Comparison of ENCODE assay signal across 20 mouse cellular contexts in genomic region chr1:63951663-63952062, GRCm38 (mm10).
DNase-seq lines count a peak whose midpoint lies in the region; ATAC-seq lines count a peak whose summit lies in the region.
"Had no signal": no experiment of that assay in that cellular context is flagged by ENCODE, and none has a peak within 500 bp of the region (broad histone marks: within the 10 kb centered on the region; RNA-seq: fewer than 3 reads in every experiment).

No protein-coding gene starts in this region.

- H3K9ac ChIP-seq in heart, embryonic 12.5 days: no peak overlapping the region
- H3K9ac ChIP-seq in kidney, embryonic 15.5 days: no peak overlapping the region
- no peak overlapping the region for H3K9ac ChIP-seq in kidney, embryonic 16.5 days (replicated peaks; ENCODE audit: low read length)
- no peak overlapping the region for H3K9ac ChIP-seq in midbrain, embryonic 16.5 days (ENCODE audit: low read depth, low read length)
- no peak overlapping the region for H3K9ac ChIP-seq in midbrain, embryonic 15.5 days
- H3K9ac ChIP-seq: embryonic facial prominence, embryonic 13.5 days; forebrain, embryonic 12.5 days; hindbrain, embryonic 13.5 days had no signal

- no peaks in the 10 kb centered on the region for H3K36me3 ChIP-seq in heart, embryonic 12.5 days
- H3K36me3 ChIP-seq in kidney, embryonic 15.5 days: no peaks in the 10 kb centered on the region
- H3K36me3 ChIP-seq in kidney, embryonic 16.5 days (ENCODE audit: insufficient read depth, low read length): no peaks in the 10 kb centered on the region
- H3K36me3 ChIP-seq in midbrain, embryonic 16.5 days (ENCODE audit: control insufficient read depth, insufficient read depth, low read length): no peaks in the 10 kb centered on the region
- H3K36me3 ChIP-seq in midbrain, embryonic 15.5 days (replicated peaks): no peaks in the 10 kb centered on the region
- H3K36me3 ChIP-seq: embryonic facial prominence, embryonic 13.5 days; forebrain, embryonic 12.5 days; hindbrain, embryonic 13.5 days had no signal

- H3K4me2 ChIP-seq in heart, embryonic 12.5 days: no peak overlapping the region
- H3K4me2 ChIP-seq in kidney, embryonic 15.5 days: no peak overlapping the region
- H3K4me2 ChIP-seq in kidney, embryonic 16.5 days (replicated peaks; ENCODE audit: low read depth, low read length): no peak overlapping the region
- H3K4me2 ChIP-seq in midbrain, embryonic 16.5 days (ENCODE audit: low read length): no peak overlapping the region
- no peak overlapping the region for H3K4me2 ChIP-seq in midbrain, embryonic 15.5 days
- H3K4me2 ChIP-seq: embryonic facial prominence, embryonic 13.5 days; forebrain, embryonic 12.5 days; heart, embryonic 11.5 days; hindbrain, embryonic 13.5 days had no signal

- ATAC-seq in heart, embryonic 12.5 days (ENCODE audit: insufficient number of reproducible peaks, low FRiP score): no peak
- ATAC-seq in kidney, embryonic 15.5 days (replicated peaks; ENCODE audit: low FRiP score): no peak
- no peak for ATAC-seq in kidney, embryonic 16.5 days (ENCODE audit: low FRiP score, low TSS enrichment)
- ATAC-seq in midbrain, embryonic 16.5 days: no peak
- no peak for ATAC-seq in midbrain, embryonic 15.5 days (replicated peaks)
- ATAC-seq: forebrain, embryonic 16.5 days had no signal

- 0 out of 2 replicates have a peak, but pooled peaks cover 7% of the 10 kb centered on the region for H3K27me3 ChIP-seq in heart, embryonic 12.5 days (replicated peaks)
- no peaks in the 10 kb centered on the region for H3K27me3 ChIP-seq in kidney, embryonic 15.5 days
- no peaks in the 10 kb centered on the region for H3K27me3 ChIP-seq in kidney, embryonic 16.5 days (ENCODE audit: insufficient read depth, low read length)
- no peaks in the 10 kb centered on the region for H3K27me3 ChIP-seq in midbrain, embryonic 16.5 days (ENCODE audit: control insufficient read depth, insufficient read depth, low read depth, low read length)
- no peaks in the 10 kb centered on the region for H3K27me3 ChIP-seq in midbrain, embryonic 15.5 days (replicated peaks)
- H3K27me3 ChIP-seq: embryonic facial prominence, embryonic 13.5 days; forebrain, embryonic 12.5 days; hindbrain, embryonic 13.5 days had no signal

- 40% methylated on average over 7 of the region's 7 CpGs for WGBS in heart, embryonic 12.5 days
- WGBS in kidney, embryonic 15.5 days: 69% methylated on average over 7 of the region's 7 CpGs
- WGBS in kidney, embryonic 16.5 days: 74% methylated on average over 7 of the region's 7 CpGs
- WGBS in midbrain, embryonic 16.5 days: 62% methylated on average over 7 of the region's 7 CpGs
- 59% methylated on average over 7 of the region's 7 CpGs for WGBS in midbrain, embryonic 15.5 days

- DNase-seq in heart, adult 11 months: peak; percentile 76
- DNase-seq in kidney, adult 9 months: peak; percentile 16
- DNase-seq in kidney, postnatal 36 days: peak; percentile 2 to 5
- DNase-seq: adrenal gland, postnatal 10 days; cerebellum, adult 11 months; cerebellum, adult 8-10 months; cerebellum, postnatal 14 days; gastrocnemius, postnatal 10 days; heart, adult 2 months; heart, postnatal 4 days had no signal

- H3K4me1 ChIP-seq in heart, embryonic 12.5 days (replicated peaks): peaks cover 16% of the 10 kb centered on the region
- H3K4me1 ChIP-seq in kidney, embryonic 15.5 days: 0 out of 2 replicates have a peak, but pooled peaks cover 7% of the 10 kb centered on the region
- H3K4me1 ChIP-seq in kidney, embryonic 16.5 days (ENCODE audit: insufficient read depth, low read length): no peaks in the 10 kb centered on the region
- H3K4me1 ChIP-seq in midbrain, embryonic 16.5 days (ENCODE audit: control insufficient read depth, insufficient read depth, low read length): peaks cover 12% of the 10 kb centered on the region
- H3K4me1 ChIP-seq in midbrain, embryonic 15.5 days: peaks cover 12% of the 10 kb centered on the region; the same call in 1 of the 2 replicates
- H3K4me1 ChIP-seq: embryonic facial prominence, embryonic 13.5 days had no signal

- H3K27ac ChIP-seq in heart, embryonic 12.5 days (ENCODE audit: poor library complexity, severe bottlenecking): no peak overlapping the region
- no peak overlapping the region for H3K27ac ChIP-seq in kidney, embryonic 15.5 days
- H3K27ac ChIP-seq in kidney, embryonic 16.5 days (ENCODE audit: low read length): no peak overlapping the region
- peak overlapping the region; percentile 51; the same call in 1 of the 2 replicates for H3K27ac ChIP-seq in midbrain, embryonic 16.5 days (ENCODE audit: low read length)
- no peak overlapping the region; the same call in 1 of the 2 replicates for H3K27ac ChIP-seq in midbrain, embryonic 15.5 days
- H3K27ac ChIP-seq: embryonic facial prominence, embryonic 13.5 days; forebrain, embryonic 12.5 days; heart, adult 2 months; hindbrain, embryonic 13.5 days had no signal

- H3K4me3 ChIP-seq in heart, embryonic 12.5 days: no peak overlapping the region
- H3K4me3 ChIP-seq in kidney, embryonic 15.5 days (replicated peaks): no peak overlapping the region
- no peak overlapping the region for H3K4me3 ChIP-seq in kidney, embryonic 16.5 days (ENCODE audit: low read length)
- H3K4me3 ChIP-seq in midbrain, embryonic 16.5 days (ENCODE audit: low read depth, low read length): no peak overlapping the region
- H3K4me3 ChIP-seq in midbrain, embryonic 15.5 days: no peak overlapping the region
- H3K4me3 ChIP-seq: embryonic facial prominence, embryonic 13.5 days; forebrain, embryonic 12.5 days; heart, adult 2 months; hindbrain, embryonic 13.5 days had no signal

- H3K9me3 ChIP-seq in heart, embryonic 12.5 days (replicated peaks): no peaks in the 10 kb centered on the region
- no peaks in the 10 kb centered on the region for H3K9me3 ChIP-seq in kidney, embryonic 15.5 days (replicated peaks)
- no peaks in the 10 kb centered on the region for H3K9me3 ChIP-seq in kidney, embryonic 16.5 days (ENCODE audit: low read length)
- no peaks in the 10 kb centered on the region for H3K9me3 ChIP-seq in midbrain, embryonic 16.5 days (replicated peaks; ENCODE audit: control insufficient read depth, low read length, poor library complexity, severe bottlenecking)
- no peaks in the 10 kb centered on the region for H3K9me3 ChIP-seq in midbrain, embryonic 15.5 days
- H3K9me3 ChIP-seq: embryonic facial prominence, embryonic 13.5 days; forebrain, embryonic 12.5 days; hindbrain, embryonic 13.5 days had no signal

Comparison
In these comparisons a context has a peak if more than half of its experiments do, and no peak if none do; other contexts are left out.
1. DNase-seq: peak in every context shown above with its lines; median percentile 76 in heart, adult 11 months; 16 in kidney, adult 9 months; 4 in kidney, postnatal 36 days.